Mouse (Mus musculus) liver, adult 10 weeks (tissue): Measurements from ENCODE around the gene Kank3. TPM values are rescaled to one million over a fixed set of nuclear protein-coding genes. Genes with fewer than 3 reads are reported as not detected.

ENCODE experiments used
- polyA plus RNA-seq: library from polyadenylated mRNA; stranded (reverse); fragments of 350-450 nt; fragmentation: Illumina TruSeq; extraction: RNeasy Lipid Tissue Mini Kit (QIAGEN cat#74804); gene quantifications from one replicate; pipeline ENCODE4 v1.2.3, GENCODE M21; 2014; ENCODE audit warnings: low read depth, low replicate concordance

The Kank3 gene
- polyA plus RNA-seq, result 3.1 TPM

DNA sequence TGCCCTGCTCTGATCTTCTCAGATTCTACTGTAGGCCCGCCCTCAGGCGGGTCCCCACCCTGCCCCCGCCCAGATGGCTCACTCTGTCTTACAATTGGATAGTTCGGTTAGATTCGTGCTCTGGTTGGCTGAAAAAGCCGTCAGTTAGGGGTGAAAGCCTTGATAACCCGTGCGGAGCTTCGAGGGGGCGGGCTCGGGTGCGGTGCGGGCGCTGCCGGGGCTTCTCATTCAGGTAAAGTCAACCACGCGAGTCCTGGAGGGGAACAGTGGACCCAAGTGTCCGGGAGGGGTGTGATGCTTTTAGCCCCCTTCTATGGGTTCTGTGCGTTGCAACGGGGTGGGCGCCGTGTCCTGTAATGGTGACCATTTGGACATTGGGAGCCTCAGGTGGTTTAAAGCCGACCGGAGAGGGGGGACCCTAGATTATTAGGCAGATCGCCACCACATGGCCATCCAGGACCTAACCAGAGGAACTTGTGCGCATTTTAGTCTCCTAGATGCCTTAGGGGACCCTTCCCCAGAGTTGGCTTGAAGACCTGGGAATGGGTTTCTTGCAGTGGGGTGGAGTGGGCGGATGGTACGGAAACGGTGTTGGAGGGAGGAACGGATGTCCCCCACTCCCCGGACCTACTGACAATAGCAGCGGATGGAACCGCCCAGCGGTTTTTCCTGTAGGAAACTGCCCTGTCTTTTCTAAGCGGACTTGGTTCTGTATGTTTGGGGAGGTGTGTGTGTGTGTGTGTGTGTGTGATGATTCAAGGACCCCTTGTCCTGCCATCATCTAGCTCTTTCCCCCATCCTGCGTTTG, at the start of gene Kank3:
TSS of gene Kank3 (plus strand) at position 186 of the 808 bp plus-strand sequence.

DNA sequence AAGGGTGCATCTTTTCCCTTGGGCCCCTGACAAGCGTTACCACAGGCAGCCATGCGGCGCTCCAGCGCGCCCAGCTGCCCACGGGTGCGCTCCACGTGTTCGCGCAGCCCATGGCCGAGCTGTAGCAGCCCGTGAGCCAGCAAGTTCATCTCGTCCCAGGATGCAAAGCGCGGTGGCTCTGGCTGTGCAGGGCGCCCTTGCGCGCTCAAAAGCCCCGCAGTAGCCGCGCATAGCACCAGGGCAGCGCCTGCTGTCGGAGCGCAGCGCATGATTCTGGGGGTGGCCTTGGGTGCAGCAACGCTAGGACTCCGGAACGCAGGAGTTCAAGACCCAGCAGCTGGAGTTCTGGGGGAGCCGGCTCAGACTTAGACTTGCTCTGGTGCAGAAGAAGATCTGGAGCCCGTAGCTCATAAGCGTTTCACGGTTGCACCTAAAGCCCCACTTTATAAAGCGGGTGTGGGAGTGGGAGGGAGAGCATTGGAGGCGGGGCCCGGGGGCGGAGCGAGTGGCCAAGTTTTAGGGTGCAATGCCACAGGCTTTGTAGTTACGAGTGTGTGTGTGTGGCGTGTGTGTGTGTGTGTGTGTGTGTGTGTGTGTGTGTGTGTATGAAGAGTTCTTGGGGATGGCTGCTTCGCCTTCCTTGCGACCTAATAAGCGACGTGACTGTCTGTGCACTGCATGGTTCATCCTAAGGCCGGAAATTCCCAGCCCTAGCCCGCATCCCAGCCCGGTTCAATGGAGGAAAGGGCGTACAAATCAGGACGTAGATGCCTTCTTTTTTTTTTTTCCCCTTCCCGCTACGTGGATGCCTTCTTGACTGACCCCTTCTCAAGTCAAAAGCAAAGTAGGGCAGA, 29.0 kb upstream of the Kank3 start, which contains the start of gene Angptl4:
TSS of gene Angptl4 (minus strand) at position 707 of the 854 bp plus-strand sequence.

DNA sequence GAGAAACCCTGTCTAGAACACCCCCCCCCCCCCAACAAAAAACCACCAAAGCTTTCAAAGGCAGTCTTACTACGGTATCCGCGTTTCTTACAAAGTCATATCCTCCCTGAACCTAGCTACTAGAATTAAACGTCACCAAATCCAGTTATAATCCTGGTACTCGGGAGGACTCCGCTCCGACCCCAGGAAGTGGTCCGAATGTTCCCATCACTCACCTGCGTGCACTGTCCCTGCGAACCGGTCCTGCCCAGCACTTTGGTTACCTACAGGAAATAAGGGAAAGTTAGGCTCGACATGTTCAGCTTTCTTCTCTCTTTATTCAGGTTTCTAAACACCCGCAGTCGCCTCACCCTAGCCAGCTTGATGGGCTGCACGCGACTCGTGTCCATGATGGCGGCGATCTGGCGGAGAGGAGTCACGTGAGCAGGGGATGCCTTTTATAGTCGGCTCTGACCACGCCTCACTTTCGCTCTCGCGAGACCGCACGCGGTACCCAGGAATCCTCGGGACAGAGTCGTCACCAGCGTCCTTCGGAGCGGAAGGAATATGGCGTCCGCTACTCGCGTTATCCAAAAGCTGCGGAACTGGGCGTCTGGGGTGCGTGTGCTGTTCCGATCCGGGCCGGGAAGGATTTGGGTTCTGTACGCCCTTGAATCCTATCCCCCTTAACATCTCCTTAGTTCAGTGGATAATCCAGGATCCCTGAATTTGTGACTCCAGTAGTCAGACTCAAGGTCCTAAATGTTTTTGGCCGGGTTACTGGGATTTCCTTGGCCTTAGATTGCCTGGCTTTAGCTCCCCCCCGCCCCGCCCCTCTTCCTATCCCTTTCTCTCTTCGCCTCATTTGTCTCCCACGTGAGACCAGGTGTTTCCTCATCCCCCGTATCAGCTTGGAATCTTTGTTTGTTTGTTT, 14.0 kb downstream of the Kank3 start, which contains the start of the genes Rps28 and Ndufa7:
TSS of gene Rps28 (minus strand) at position 479 of the 913 bp plus-strand sequence.
TSS of gene Ndufa7 (plus strand) at position 489 of the 913 bp plus-strand sequence.

DNA sequence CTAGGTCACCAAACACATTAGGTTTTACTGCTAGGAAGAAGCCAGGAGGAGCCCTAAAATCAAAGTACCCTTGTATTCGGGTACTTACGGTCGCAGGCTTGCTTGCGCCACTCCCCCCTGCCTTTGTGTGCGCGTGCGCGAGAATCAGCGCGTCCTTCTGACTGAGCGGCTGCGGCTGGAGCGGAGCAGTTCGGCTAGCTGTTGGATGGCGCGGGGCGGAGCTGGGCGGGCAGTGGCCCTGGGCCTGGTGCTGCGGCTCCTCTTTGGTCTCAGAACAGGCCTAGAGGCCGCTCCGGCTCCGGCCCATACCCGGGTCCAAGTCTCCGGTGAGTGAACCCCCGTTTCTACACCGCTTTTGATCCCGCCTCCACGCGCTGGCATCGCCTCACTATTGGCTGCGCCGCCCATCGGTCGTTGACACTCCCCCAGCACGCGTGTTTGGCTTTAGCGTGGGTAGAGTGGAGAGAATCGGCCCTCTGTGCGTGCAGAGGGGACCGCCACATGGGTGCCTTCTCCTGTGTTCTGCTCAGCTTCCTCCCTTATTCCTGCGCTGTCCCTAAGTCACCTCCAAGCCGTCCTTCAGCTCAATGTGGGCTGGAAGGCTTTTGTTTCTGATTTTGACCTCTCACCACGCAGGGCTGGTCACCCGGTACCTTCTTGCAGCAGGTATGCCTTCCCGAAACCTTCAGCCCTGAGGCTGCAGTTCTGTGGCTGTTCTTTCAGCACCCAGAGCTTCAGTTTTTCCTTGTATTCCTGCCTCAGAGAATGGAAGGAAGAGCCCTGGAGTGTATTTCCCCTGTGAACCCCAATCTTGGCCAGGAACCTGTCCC, 32.9 kb downstream of the Kank3 start, which contains the start of gene Cd320:
TSS of gene Cd320 (plus strand) at position 126 of the 830 bp plus-strand sequence.

Other genes starting within 250 kb of the Kank3 start
- 1.2 TPM for gene Zfp414, start 181.4 kb upstream of the Kank3 start, polyA plus RNA-seq
- 0.21 TPM for gene Pram1, start 172.5 kb upstream of the Kank3 start, polyA plus RNA-seq
- gene Hnrnpm, start 123.7 kb upstream of the Kank3 start, polyA plus RNA-seq, result 147 TPM
- gene March2, start 91.8 kb upstream of the Kank3 start, polyA plus RNA-seq, result 24.2 TPM
- 9.3 TPM for gene Rab11b, start 50.0 kb upstream of the Kank3 start, polyA plus RNA-seq
- gene Angptl4, start 28.7 kb upstream of the Kank3 start, polyA plus RNA-seq, result 8.0 TPM
- 37.1 TPM for gene Rps28, start 14.0 kb downstream of the Kank3 start, polyA plus RNA-seq
- 24.4 TPM for gene Ndufa7, start 14.1 kb downstream of the Kank3 start, polyA plus RNA-seq
- 1.5 TPM for gene Cd320, start 32.6 kb downstream of the Kank3 start, polyA plus RNA-seq
- not detected for gene Gm7029, start 63.3 kb downstream of the Kank3 start, polyA plus RNA-seq
- not detected for gene Kifc1, start 80.1 kb downstream of the Kank3 start, polyA plus RNA-seq
- not detected for gene Platr17, start 94.6 kb downstream of the Kank3 start, polyA plus RNA-seq
- gene Daxx, start 98.9 kb downstream of the Kank3 start, polyA plus RNA-seq, result 3.7 TPM
- gene Tapbp, start 105.4 kb downstream of the Kank3 start, polyA plus RNA-seq, result 29.5 TPM
- gene Zbtb22, start 105.4 kb downstream of the Kank3 start, polyA plus RNA-seq, result 1.7 TPM
- gene Rgl2, start 119.0 kb downstream of the Kank3 start, polyA plus RNA-seq, result 0.64 TPM
- gene Pfdn6, start 129.8 kb downstream of the Kank3 start, polyA plus RNA-seq, result 12.6 TPM
- gene Wdr46, start 130.1 kb downstream of the Kank3 start, polyA plus RNA-seq, result 1.2 TPM
- gene B3galt4, start 141.0 kb downstream of the Kank3 start, polyA plus RNA-seq, result not detected
- gene Vps52, start 145.3 kb downstream of the Kank3 start, polyA plus RNA-seq, result 3.0 TPM
- gene Rps18, start 145.5 kb downstream of the Kank3 start, polyA plus RNA-seq, result 51.8 TPM
- 848 TPM for gene H2-K1, start 189.8 kb downstream of the Kank3 start, polyA plus RNA-seq
- gene Ring1, start 214.2 kb downstream of the Kank3 start, polyA plus RNA-seq, result 1.8 TPM
- gene H2-Ke6, start 217.5 kb downstream of the Kank3 start, polyA plus RNA-seq, result 13.3 TPM
- 3.2 TPM for gene Slc39a7, start 221.2 kb downstream of the Kank3 start, polyA plus RNA-seq
- 1.4 TPM for gene Rxrb, start 221.3 kb downstream of the Kank3 start, polyA plus RNA-seq
- gene Col11a2, start 228.9 kb downstream of the Kank3 start, polyA plus RNA-seq, result not detected